Mouse (Mus musculus) heart, embryonic 14.5 days (tissue): ENCODE data around the gene Zfp58. TPM values are rescaled to one million over a fixed set of nuclear protein-coding genes. Genes with fewer than 3 reads are reported as not detected.
A peak's percentile ranks its signal among the peaks of the same experiment; 100 is the strongest.

Experiments
- ATAC-seq: fragments of 200-750 bp; cut with Nextera tagmentation; 2 replicates; pipeline ENCODE4 v1.8.0; 2017; ENCODE audit warnings: low read depth, moderate TSS enrichment; ENCODE audit not compliant: insufficient number of reproducible peaks, insufficient read depth, low FRiP score
- H3K27ac ChIP-seq, 2 experiments: fragments of 200-500 bp in 1 of 2; fragments of 300-500 bp in 1 of 2; sonication (generic) in 1 of 2; replicated peaks in 1 of 2; 2 replicates each; pipeline ENCODE4 v1.5.1; 2012 to 2014; ENCODE audit warnings: low read depth in 2 of 2, low read length in 2 of 2, control low read depth in 1 of 2, mild to moderate bottlenecking in 1 of 2, mixed read lengths in 1 of 2; ENCODE audit not compliant: control insufficient read depth in 1 of 2, insufficient read depth in 1 of 2
- H3K27me3 ChIP-seq: fragments of 300-500 bp; sonication (generic); 2 replicates; pipeline ENCODE4 v1.6.1; 2014; ENCODE audit warnings: mild to moderate bottlenecking, low read length, control low read depth; ENCODE audit not compliant: control insufficient read depth, insufficient read depth
- H3K36me3 ChIP-seq: fragments of 300-500 bp; sonication (generic); 2 replicates; pipeline ENCODE4 v1.6.1; 2014; ENCODE audit warnings: mild to moderate bottlenecking, control low read depth, low read length, mixed read lengths; ENCODE audit not compliant: control insufficient read depth, insufficient read depth
- H3K4me1 ChIP-seq, 2 experiments: fragments of 200-500 bp in 1 of 2; fragments of 300-500 bp in 1 of 2; sonication (generic) in 1 of 2; 2 replicates each; pipeline ENCODE4 v1.6.1; 2012 to 2014; ENCODE audit warnings: low read length in 2 of 2, control low read depth in 1 of 2, mixed read lengths in 1 of 2; ENCODE audit not compliant: control insufficient read depth in 2 of 2, insufficient read depth in 2 of 2
- H3K4me2 ChIP-seq: fragments of 300-500 bp; sonication (generic); 2 replicates; pipeline ENCODE4 v1.6.1; 2014; ENCODE audit warnings: mild to moderate bottlenecking, low read length
- H3K4me3 ChIP-seq, 2 experiments: fragments of 200-500 bp in 1 of 2; fragments of 300-500 bp in 1 of 2; sonication (generic) in 1 of 2; 2 replicates each; pipeline ENCODE4 v1.5.1; 2012 to 2014; ENCODE audit warnings: low read length in 2 of 2, mild to moderate bottlenecking in 2 of 2, control low read depth in 1 of 2, low read depth in 1 of 2, moderate library complexity in 1 of 2; ENCODE audit not compliant: control insufficient read depth in 1 of 2, insufficient read depth in 1 of 2
- H3K9ac ChIP-seq: fragments of 300-500 bp; sonication (generic); 2 replicates; pipeline ENCODE4 v1.6.1; 2014; ENCODE audit warnings: mild to moderate bottlenecking, low read length
- H3K9me3 ChIP-seq: fragments of 300-500 bp; sonication (generic); 2 replicates; pipeline ENCODE4 v1.6.1; 2016; ENCODE audit warnings: low read length, control low read depth; ENCODE audit not compliant: control insufficient read depth
- WGBS: fragments of 180-500 bp; shearing (Covaris S2); extraction: QIAGEN DNeasy Blood & Tissue Kit; methylation state at CpG from one replicate; pipeline ENCODE4 v1.1.7; 2014; 5-methylcytosine and 5-hydroxymethylcytosine counted together
- polyA plus RNA-seq: library from polyadenylated mRNA; unstranded; fragments of >200 nt; fragmentation: Nextera tagmentation; extraction: Ambion mirVana; gene quantifications from 2 replicates; pipeline ENCODE4 v1.2.1, GENCODE M21; 2014

The Zfp58 gene
- 8.8 and 9.0 TPM in 2 replicates for polyA plus RNA-seq

DNA sequence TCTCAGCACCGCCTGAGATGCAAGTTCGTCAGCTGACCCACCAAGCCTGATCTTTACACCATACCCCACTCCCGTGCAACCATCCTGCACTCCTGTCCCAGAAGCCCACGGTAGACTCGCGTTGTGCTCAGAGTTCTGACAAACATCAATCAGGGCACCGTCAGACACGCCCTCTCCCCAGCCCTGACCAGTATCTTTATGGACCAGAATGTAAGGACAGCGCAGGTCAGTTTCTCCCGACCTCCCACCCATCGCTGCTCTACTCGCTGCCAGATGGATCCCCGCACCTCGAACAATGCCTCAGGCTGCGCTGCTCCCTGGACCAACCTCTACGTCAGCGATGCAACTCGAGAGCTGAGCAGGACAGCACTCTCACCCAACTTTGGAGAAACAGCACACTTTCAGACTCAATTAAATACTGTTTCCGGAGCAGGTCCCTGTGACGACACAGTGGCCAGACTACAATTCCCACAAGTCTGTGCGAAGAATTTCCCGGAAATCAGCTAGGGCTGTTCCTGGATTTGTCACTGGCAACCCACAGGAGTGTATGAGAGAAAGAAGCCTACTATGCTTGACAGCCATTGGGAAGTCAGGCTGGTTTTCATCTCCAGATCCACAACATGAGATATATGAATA, at the start of gene Zfp58:
Zfp58 (minus strand) TSS at position 472 of the 636 bp plus-strand sequence.
- peaks cover 2% of the 10 kb centered on the region for H3K36me3 ChIP-seq
- peak within 1 kb of the TSS; percentile 66 to 90 for H3K4me3 ChIP-seq
- ATAC-seq = peak; percentile 81
- H3K27me3 ChIP-seq = no peaks in the 10 kb centered on the region
- H3K27ac ChIP-seq = peak within 1 kb of the TSS in 1 of 2 experiments; percentile 64; a peak in 3 of 4 replicates
- peaks cover 2 to 5% of the 10 kb centered on the region in 2 experiments; a peak in 1 of 4 replicates for H3K4me1 ChIP-seq
- WGBS = 1% methylated on average over 22 of the region's 22 CpGs
- H3K4me2 ChIP-seq = peak within 1 kb of the TSS; percentile 74
- H3K9ac ChIP-seq = peak within 1 kb of the TSS; percentile 75
- H3K9me3 ChIP-seq = no peaks in the 10 kb centered on the region

DNA sequence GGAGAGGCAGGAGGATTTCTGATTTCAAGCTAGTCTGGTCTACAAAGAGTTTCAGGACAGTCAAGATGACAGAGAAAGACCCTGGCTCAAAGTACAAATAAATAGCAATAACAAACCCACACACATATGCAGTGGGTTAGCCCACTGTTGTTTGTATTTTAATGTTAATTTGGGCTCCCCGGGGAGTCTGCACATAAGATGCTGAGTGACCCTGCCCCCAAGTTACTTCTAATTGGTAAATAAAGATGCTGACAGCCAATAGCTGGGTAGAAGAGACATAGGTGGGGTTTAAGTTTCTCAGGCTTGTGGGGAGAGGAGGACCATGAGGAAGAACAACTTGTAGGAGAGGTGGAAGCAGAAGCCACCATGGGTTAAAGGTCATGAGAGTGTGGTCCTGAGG, 45.6 kb upstream of the Zfp58 start:
- H3K27me3 ChIP-seq = no peaks in the 10 kb centered on the region
- no peaks in the 10 kb centered on the region for H3K4me1 ChIP-seq
- WGBS = 84% methylated on average over 1 of the region's 1 CpGs
- H3K36me3 ChIP-seq = peaks cover 48% of the 10 kb centered on the region
- H3K4me3 ChIP-seq = no peak overlapping the region
- no peak for ATAC-seq
- H3K9me3 ChIP-seq = no peaks in the 10 kb centered on the region
- no peak overlapping the region for H3K9ac ChIP-seq
- no peak overlapping the region for H3K27ac ChIP-seq
- H3K4me2 ChIP-seq = no peak overlapping the region

DNA sequence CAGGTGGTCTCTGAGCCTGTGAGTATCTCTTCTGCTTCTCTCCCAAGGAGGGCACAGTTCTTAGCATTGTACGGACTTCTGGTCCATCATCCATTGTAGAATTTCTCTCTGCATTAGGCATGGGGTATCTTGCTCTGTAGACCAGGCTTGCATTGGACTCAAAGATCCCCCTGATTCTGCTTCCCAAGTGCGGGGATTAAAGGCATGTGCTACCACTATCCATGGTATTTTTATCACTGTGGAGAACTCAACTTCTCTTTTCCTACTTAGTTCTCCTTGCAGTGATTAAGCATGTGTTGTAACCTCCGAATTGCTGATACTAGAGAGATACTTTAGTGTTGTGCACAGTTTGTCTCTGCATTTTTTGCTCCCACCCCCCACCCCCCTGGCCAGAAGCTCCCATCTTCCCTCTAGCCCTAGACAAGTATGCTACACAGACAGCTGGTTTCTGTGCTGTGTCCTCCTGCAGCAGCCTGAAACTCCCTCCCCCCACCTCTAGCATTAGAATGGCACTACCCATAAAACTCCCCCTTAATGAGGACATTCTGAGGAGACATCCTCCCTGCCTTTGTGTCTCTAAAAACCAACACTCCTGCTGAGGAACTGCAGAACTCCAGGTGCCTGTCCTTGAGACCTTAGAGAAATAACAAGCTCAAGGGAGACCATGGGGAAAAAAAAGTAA, 26.8 kb upstream of the Zfp58 start:
- no peak overlapping the region for H3K27ac ChIP-seq
- ATAC-seq = no peak

DNA sequence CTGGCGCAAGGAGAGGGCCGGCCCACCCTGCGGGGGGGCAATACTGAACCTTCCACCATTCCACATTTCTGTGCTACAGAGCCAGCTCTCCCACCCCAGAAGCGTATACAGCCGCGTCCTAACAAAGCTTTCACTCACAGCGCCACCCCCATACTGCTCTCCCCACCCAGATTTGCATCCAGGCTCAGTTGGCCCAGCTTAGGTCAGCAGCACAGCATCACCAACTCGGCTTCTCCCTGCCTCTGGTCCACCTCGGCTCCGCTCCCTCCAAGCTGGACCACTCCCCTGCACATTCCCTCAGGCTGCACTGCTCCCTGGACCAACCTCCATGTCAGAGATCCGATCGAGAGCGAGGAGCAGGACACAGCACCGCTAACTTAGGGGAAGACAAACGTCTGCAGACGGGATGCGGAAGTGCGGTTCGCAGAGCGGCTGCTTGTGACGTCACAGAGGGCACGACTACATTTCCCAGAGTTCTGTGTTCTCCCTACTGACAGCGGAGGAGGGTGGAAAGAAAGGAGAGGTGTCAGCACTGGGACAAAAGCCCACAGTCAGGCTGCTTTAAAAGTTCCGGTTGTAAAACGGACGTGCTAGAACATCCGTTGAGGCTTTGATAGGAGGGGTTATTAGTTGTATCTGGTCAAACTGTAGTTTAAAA, 25.5 kb upstream of the Zfp58 start, which contains the start of the genes Gm26965 and Zfp87:
Gm26965 (minus strand) TSS at position 399 of the 658 bp plus-strand sequence.
Zfp87 (minus strand) TSS at position 425 of the 658 bp plus-strand sequence.
- Histone ChIP-seq H3K27me3 (no peaks in the 10 kb centered on the region), H3K27ac (peak within 1 kb of the TSS; percentile 64 to 68), H3K36me3 (peaks cover 2% of the 10 kb centered on the region), H3K9me3 (no peaks in the 10 kb centered on the region), H3K9ac (peak within 1 kb of the TSS; percentile 84), H3K4me2 (peak within 1 kb of the TSS; percentile 92), H3K4me1 (peaks cover 0 to 15% of the 10 kb centered on the region in 2 experiments; a peak in 3 of 4 replicates), H3K4me3 (peak within 1 kb of the TSS; percentile 78 to 93)
- peak; percentile 96 for ATAC-seq
- WGBS = under 1% methylated on average over 27 of the region's 27 CpGs

More for the DNA sequence above, 26.8 kb upstream of the Zfp58 start:
- Histone ChIP-seq H3K4me3 (no peak overlapping the region), H3K27me3 (no peaks in the 10 kb centered on the region), H3K36me3 (no peaks in the 10 kb centered on the region), H3K9ac (no peak overlapping the region), H3K9me3 (no peaks in the 10 kb centered on the region), H3K4me1 (peaks cover 0 to 15% of the 10 kb centered on the region in 2 experiments; a peak in 3 of 4 replicates), H3K4me2 (no peak overlapping the region)
- whole genome bisulfite sequencing = 74% methylated on average over 3 of the region's 3 CpGs

DNA sequence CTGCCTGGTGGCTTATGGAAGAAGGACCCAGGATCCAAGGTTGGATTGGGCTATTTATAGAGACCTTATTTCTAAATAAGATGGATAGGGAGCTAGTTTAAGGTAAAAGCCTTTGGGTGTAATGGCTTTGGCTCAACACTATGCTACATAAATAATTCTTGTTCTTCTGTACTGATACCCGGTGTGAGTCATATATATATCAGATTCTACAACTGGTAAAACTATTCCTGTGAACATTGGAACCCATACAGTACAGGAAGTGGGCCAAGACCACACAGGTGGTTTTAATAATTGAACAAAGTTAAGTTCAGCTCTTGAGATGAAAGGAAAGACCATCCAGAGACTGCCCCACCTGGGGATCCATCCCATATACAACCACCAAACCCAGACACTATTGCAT, 553 bp upstream of the Zfp58 start:
- WGBS = 90% methylated on average over 1 of the region's 1 CpGs
- no peaks in the 10 kb centered on the region for H3K36me3 ChIP-seq
- H3K27me3 ChIP-seq = no peaks in the 10 kb centered on the region
- no peak overlapping the region for H3K4me2 ChIP-seq
- no peak overlapping the region for H3K9ac ChIP-seq
- H3K4me3 ChIP-seq = no peak overlapping the region
- H3K9me3 ChIP-seq = no peaks in the 10 kb centered on the region
- no peak for ATAC-seq
- peaks cover 2 to 5% of the 10 kb centered on the region in 2 experiments; a peak in 1 of 4 replicates for H3K4me1 ChIP-seq
- H3K27ac ChIP-seq = no peak overlapping the region

DNA sequence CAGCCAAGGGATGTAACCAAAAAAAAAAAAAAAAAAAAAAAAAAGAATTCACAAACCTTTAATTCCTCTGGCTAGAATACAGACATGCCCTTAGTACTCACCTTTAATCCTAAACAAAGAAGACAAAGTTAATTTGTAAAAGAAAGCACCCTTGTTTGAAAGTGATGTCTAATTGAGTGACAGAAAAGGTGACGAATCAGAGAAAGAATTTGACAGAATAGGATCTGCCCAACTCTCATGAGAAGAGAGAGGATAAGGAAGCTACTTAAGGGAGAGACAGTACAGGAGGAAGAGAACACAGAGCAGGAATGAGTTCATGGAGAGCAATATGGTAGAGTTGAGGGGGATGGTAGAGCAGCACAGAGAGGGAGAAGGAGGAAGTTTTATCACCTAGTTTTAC, 4.7 kb downstream of the Zfp58 start:
- Histone ChIP-seq H3K4me1 (peaks cover 2 to 5% of the 10 kb centered on the region in 2 experiments; a peak in 1 of 4 replicates), H3K4me3 (no peak overlapping the region), H3K27me3 (no peaks in the 10 kb centered on the region), H3K36me3 (peaks cover 47% of the 10 kb centered on the region), H3K9ac (no peak overlapping the region), H3K9me3 (peaks cover 14% of the 10 kb centered on the region), H3K4me2 (no peak overlapping the region), H3K27ac (no peak overlapping the region)
- ATAC-seq = no peak
- 91% methylated on average over 1 of the region's 1 CpGs for WGBS

DNA sequence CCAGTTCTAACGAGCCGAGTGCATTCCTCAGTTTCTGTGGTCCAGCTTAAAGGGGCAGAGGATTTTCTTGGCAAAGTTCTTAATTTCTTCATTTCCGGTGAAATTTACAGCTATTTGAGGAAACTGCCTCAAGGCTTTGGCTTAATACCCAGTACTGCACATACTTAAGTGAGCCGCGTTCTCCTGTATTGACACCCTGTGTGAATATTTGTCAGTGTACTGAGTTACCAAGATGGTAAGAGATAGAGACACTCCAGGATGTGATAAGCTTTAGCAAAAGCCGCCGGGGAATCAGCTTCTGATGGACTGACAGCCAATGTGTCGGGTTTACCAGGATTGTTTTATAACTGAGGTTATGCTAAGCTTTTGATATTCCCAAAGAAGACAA, 15.9 kb downstream of the Zfp58 start:
- 12% methylated on average over 8 of the region's 8 CpGs for WGBS
- Histone ChIP-seq H3K27ac (peak overlapping the region; percentile 40 to 58; a peak in 3 of 4 replicates), H3K4me1 (peaks cover 0 to 6% of the 10 kb centered on the region in 2 experiments; a peak in 1 of 4 replicates), H3K36me3 (peaks cover 16% of the 10 kb centered on the region; the same call in 1 of the 2 replicates), H3K27me3 (no peaks in the 10 kb centered on the region), H3K4me3 (peak overlapping the region; percentile 69 to 80), H3K4me2 (peak overlapping the region; percentile 87), H3K9ac (peak overlapping the region; percentile 76), H3K9me3 (no peaks in the 10 kb centered on the region)
- ATAC-seq = peak; percentile 33; the same call in 1 of the 2 replicates
